Mouse (Mus musculus) E14TG2a.4 (cell line): Measurements from ENCODE around the gene Atp6v1fnb.

Experiments
- H3K27me3 ChIP-seq: 2 replicates; pipeline ENCODE4 v1.6.1; 2014; ENCODE audit warnings: low read length, control low read depth; ENCODE audit not compliant: insufficient read depth
- H3K36me3 ChIP-seq: 2 replicates; pipeline ENCODE4 v1.6.1; 2014; ENCODE audit warnings: low read length, control low read depth; ENCODE audit not compliant: insufficient read depth
- H3K4me1 ChIP-seq: replicated peaks from 2 replicates; pipeline ENCODE4 v1.6.1; 2014; ENCODE audit warnings: low read depth, low read length, control low read depth
- H3K4me3 ChIP-seq: replicated peaks from 2 replicates; pipeline ENCODE4 v1.5.1; 2014; ENCODE audit warnings: mild to moderate bottlenecking, low read length
- H3K9me3 ChIP-seq: 2 replicates; pipeline ENCODE4 v1.6.1; 2014; ENCODE audit warnings: low read length, control low read depth
- CTCF ChIP-seq: conservative IDR thresholded peaks from 2 replicates; pipeline ENCODE4 v1.5.1; 2014; ENCODE audit warnings: low read length
- NANOG ChIP-seq: IDR thresholded peaks from 2 replicates; pipeline ENCODE4 v1.6.1; 2014; ENCODE audit warnings: borderline replicate concordance, low read length, mixed read lengths
- POU5F1 ChIP-seq: IDR thresholded peaks from 2 replicates; pipeline ENCODE4 v1.6.1; 2014; ENCODE audit warnings: low read length, borderline replicate concordance

Atp6v1fnb gene

GRCm38 (mm10) chr6:29522626-29523300, 51.5 kb downstream of the Atp6v1fnb start:
- Histone ChIP-seq H3K36me3 (no peaks in the 10 kb centered on the region), H3K27me3 (peaks cover 64% of the 10 kb centered on the region), H3K9me3 (peaks cover 8% of the 10 kb centered on the region; the same call in 1 of the 2 replicates), H3K4me3 (no peak overlapping the region), H3K4me1 (peaks cover 14% of the 10 kb centered on the region)
- TF ChIP-seq NANOG (no peak), CTCF (no peak), POU5F1 (no peak)
